Mouse (Mus musculus): ENCODE data around the gene Galnt4.

- no peak for TF ChIP-seq CTCF (IDR thresholded peaks at IDR 0.05 in 2 of 3, conservative IDR thresholded peaks at IDR 0.05 in 1 of 3; ENCODE audit: control insufficient read depth in 1 of 3, insufficient read depth in 1 of 3, low read depth in 2 of 3, low read length in 3 of 3, poor library complexity in 1 of 3, severe bottlenecking in 1 of 3)
- TF ChIP-seq EP300 (IDR thresholded peaks at IDR 0.05; ENCODE audit: low read depth in 1 of 2, low read length in 2 of 2): no peak
- no peak for TF ChIP-seq ZMIZ1 (IDR thresholded peaks at IDR 0.05; ENCODE audit: low read depth, low read length)
- TF ChIP-seq USF1 (IDR thresholded peaks at IDR 0.05; ENCODE audit: low read depth, low read length): no peak
- TF ChIP-seq GATA1 (IDR thresholded peaks at IDR 0.05; ENCODE audit: low read depth, low read length): no peak
- no peak for TF ChIP-seq MAX (IDR thresholded peaks at IDR 0.05; ENCODE audit: low read length)
- no peak for TF ChIP-seq CHD2 (IDR thresholded peaks at IDR 0.05; ENCODE audit: low read length)
- no peak for TF ChIP-seq POLR2AphosphoS2 (IDR thresholded peaks at IDR 0.05; ENCODE audit: low read length)
Observed at GRCm38 (mm10) chr10:99085240-99085587, 22.7 kb upstream of the Galnt4 start.

All from MEL (cell line).